Mouse (Mus musculus): ENCODE data around the gene Gtf3c5.

DNA sequence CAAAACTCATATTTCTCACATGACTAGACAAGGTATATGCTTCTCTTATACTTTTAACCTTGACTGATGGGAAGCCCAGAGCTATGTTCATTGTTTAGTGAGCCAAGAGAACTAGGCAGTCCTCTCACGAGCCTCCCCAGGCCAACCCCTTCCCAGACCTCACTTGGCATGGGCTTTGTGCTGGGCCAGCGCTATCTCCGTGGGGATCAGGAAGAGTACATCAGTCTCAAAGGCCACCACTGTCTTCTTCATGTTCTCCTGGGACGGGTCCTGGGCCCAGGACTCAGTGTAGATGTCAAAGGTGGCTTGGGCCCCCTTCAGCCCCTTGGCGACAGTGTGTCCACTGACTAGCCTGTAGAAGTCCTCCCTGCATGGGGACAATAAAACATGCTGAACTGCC, 26.1 kb downstream of the Gtf3c5 start:
- TF ChIP-seq GATA1 (IDR thresholded peaks at IDR 0.05; ENCODE audit: borderline replicate concordance, low read length) (no peak), FLI1 (IDR thresholded peaks at IDR 0.05; ENCODE audit: low read length) (no peak)

All from megakaryocyte, embryonic 14.5 days (primary cell).